Mouse (Mus musculus): ENCODE measurements around the gene Stk24.

DNA sequence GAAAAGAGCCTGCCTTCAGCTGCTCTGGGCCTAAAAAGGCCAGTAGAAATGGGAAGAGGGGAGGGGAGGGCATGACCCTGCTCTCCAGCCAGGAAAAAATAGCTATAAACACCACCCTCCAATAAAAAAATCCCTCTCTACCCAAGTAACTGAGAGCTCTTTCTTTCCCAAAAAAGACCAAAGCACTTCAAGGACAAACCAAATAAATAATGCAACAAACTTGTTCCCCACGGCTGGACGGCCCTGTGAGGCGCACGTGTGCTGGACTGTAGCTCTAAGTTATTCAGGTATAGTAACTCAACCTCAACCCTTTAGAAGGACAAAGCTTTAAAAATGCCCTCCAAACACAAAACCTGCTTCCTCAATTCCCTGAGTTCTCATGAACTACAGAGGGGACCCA lies 28.1 kb downstream of the Stk24 start:
- TF ChIP-seq CTCF (IDR thresholded peaks at IDR 0.05) (no peak), POLR2A (IDR thresholded peaks at IDR 0.05; ENCODE audit: insufficient read depth, low read depth, low read length) (no peak)
